Mouse (Mus musculus): ENCODE results near the gene Mpg. TPM values are rescaled to one million over a fixed set of nuclear protein-coding genes. Genes with fewer than 3 reads are reported as not detected.

Mpg gene
- total RNA-seq (2021): 10 to 100 TPM; 19.7 to 21.4 TPM
- long read RNA-seq, experiment 1, transcript Mpg-201 (4 exons, 1,737 nt): major isoform, 19 of 28 reads
- long read RNA-seq, experiment 1, partial matches to known transcripts: 3 of 28 reads
- long read RNA-seq, experiment 1, other reads (novel, unspliced or antisense): 6 of 28 reads
- long read RNA-seq, experiment 2, transcript Mpg-201 (4 exons, 1,737 nt): major isoform, 28 of 41 reads
- long read RNA-seq, experiment 2, partial matches to known transcripts: 7 of 41 reads
- long read RNA-seq, experiment 2, other reads (novel, unspliced or antisense): 6 of 41 reads

DNA sequence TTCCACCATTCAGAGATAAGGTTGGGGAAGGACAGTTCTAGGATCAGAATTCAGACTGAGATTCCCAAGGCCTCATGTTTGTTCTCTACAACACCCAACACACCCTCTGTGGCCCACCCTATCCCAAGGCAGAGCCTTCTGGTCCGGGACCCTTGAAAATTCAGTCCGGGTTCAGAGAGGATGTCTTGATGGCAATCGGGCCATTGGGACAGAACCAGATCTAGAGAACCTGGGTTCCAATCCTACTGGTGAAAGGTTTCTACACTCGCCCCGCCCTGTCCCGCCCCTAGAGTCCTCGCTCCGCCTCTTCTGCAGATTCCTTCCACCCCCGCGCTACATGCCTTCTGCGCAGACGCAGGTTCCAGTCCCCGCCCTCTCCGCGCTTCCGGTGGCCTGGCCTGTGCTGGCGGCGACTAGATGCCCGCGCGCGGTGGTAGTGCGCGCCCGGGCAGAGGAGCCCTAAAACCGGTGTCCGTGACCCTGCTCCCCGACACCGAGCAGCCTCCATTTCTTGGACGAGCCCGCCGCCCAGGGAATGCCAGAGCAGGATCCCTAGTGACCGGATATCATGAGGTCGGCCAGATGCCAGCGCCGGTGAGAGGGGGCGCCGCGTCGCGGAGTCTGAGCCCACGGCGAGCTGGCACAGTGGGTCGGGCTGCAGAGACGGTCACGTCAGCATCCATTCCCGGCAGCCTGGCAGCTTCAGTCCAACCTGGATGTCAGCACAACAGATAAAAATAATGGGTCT, at the start of gene Mpg:
Gene Mpg, plus strand, starts transcription at position 382 of the 748 bp plus-strand sequence.
- peak; percentile 86 for DNase-seq (ENCODE audit: low spot score in 2 of 2)

- no peak for DNase-seq (ENCODE audit: low spot score in 2 of 2)
These were observed 47.8 kb upstream of the Mpg start for GRCm38 (mm10) chr11:32178506-32178905.

DNA sequence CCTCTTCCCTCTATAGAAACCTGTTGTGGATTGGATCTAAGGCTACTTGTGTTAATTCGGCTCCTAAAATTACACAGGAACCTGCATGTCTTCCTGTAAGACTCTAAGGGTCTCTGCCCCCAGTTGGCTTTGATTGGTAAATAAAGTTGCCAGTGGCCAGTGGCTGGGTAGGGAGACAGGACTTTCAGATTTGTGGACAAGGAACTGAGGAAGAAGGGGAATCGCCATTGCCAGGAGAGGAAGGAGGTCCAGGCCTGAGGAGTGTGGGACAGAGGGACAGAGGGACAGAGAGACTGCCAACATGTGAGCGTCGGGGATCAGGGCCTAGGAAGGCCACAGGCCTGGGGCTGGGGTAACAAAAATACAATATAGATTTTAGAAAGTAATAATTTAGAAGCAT, 45.1 kb upstream of the Mpg start:
- no peak for DNase-seq (ENCODE audit: low spot score in 2 of 2)

GRCm38 (mm10) chr11:32181973-32182868, 44.1 kb upstream of the Mpg start:
- peak; percentile 91 for DNase-seq (ENCODE audit: low spot score in 2 of 2)

GRCm38 (mm10) chr11:32184469-32184868, 41.8 kb upstream of the Mpg start:
- no peak for DNase-seq (ENCODE audit: low spot score in 2 of 2)

DNA sequence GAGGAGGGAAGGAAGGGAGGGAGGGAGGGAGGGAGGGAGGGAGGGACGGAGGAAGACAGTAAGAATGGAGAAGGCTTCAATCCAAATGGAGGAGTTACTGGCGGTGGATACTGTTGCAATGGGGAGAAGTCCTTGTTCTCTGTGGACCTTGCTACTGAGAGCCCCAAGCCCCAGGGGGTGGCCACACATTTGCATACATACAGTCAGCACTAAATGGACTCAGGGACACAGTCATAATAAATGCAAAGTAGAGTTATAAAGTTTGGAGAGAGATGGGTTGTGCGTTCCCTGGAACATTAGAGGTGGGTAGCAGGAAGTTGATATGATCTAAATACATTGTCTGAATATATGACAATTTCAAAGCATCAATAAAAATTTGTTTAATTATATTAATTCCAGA, 40.3 kb upstream of the Mpg start:
- DNase-seq (ENCODE audit: low spot score in 2 of 2): no peak

DNA sequence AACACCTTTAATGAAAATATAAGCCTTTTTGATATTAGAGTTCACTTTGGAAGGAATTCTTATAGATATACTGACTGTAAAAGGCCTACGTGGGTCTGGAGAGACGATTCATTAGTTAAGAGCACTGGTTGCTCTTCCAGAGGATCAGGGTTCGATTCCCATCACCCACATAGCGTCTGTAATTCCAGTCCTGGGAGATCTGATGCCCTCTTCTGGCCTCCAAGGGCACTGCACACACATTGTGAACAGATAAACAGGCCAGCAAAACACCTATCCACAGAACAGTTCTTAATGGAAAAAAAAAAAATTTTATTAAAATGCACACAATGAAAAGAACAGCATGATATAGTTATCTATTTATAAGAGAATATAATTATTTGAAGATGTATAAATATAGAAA, 39.0 kb upstream of the Mpg start:
- DNase-seq (ENCODE audit: low spot score in 2 of 2): no peak

DNA sequence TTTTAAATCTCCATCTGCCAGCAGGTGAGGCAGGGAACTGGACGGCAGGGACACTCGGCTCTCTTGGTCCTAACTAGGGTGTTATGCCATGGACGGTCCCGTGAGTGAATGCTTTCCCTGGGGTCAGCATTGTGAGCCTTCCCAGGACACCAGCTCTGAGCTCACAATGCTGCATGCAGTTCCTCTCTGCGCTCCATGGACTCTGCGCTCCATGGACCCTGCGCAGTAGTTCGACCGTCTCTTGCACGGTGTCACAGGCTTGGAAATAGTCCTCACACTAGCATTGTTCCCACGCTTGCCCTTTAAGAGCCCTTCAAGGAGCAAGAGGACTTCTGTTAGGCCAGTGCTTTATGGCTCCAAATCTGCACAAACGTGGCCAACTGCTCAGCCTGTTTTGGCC, 37.4 kb upstream of the Mpg start:
- DNase-seq (ENCODE audit: low spot score in 2 of 2): no peak

- DNase-seq (ENCODE audit: low spot score in 2 of 2): no peak
These were observed 36.9 kb upstream of the Mpg start for GRCm38 (mm10) chr11:32189434-32189833.

GRCm38 (mm10) chr11:32190119-32190518, 36.2 kb upstream of the Mpg start:
- DNase-seq (ENCODE audit: low spot score in 2 of 2): no peak

- no peak for DNase-seq (ENCODE audit: low spot score in 2 of 2)
These were observed 35.6 kb upstream of the Mpg start for GRCm38 (mm10) chr11:32190603-32191110.

DNA sequence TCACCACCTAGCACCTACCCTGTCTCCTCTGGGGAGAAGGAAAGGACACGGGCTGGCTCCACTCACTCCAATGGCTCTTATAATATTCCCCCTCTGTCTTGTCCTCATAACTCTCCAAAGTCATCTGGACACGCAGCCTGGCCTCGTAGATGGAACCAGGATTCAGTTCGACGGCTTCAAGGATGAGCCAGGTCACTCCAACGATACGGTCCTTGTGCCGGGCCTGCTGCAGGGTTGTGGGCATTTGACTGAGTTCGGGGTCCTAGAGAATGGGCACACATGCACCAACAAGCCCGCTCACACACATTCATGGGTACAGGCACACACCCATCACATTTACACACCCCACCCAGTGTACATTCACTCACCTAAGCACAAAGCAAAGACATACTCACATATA, 33.1 kb upstream of the Mpg start:
- no peak for DNase-seq (ENCODE audit: low spot score in 2 of 2)

DNA sequence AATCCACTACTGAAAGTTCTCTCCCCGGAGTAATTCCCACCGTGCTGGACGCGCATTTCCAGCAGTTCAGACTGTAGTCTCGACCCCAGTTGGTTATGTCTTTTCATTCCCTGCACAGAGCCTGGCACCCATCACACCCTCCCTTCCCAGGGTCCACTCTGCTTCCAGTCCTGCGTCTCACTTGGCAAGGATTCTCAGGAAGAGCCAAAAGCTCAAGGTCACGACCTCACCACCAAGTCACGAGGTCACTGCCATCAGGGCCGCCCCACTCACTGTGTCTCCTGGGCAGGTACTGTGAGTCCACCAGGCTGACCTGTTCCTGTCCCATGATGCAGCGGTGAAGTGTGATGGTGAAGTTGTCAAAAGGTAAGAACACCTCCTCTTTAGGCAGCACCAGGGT, 32.2 kb upstream of the Mpg start:
- no peak for DNase-seq (ENCODE audit: low spot score in 2 of 2)

GRCm38 (mm10) chr11:32194626-32195025, 31.7 kb upstream of the Mpg start:
- DNase-seq (ENCODE audit: low spot score in 2 of 2): no peak

- DNase-seq (ENCODE audit: low spot score in 2 of 2): no peak
These were observed 30.3 kb upstream of the Mpg start for GRCm38 (mm10) chr11:32195867-32196540.

- DNase-seq (ENCODE audit: low spot score in 2 of 2): no peak
These were observed 29.6 kb upstream of the Mpg start for GRCm38 (mm10) chr11:32196727-32197126.

DNA sequence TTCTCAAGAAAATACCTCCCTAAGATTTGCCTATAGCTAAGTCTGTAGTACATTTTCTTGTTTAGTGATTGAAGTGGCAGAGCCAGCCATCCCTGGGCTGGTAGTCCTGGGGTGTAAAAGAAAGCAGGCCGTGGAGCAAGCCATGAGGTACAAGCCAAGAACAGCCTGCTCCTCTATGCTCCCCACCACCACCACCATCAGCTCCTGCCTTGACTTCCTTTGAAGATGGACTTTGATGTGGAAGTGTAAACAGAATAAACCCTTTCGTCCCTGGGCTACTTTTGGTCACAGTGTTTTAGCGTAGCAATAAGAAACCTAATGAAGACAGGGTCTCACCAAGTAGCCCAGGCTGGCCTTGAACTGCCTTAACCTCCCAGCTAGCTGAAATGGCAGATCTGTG, 28.5 kb upstream of the Mpg start:
- DNase-seq (ENCODE audit: low spot score in 2 of 2): no peak

DNA sequence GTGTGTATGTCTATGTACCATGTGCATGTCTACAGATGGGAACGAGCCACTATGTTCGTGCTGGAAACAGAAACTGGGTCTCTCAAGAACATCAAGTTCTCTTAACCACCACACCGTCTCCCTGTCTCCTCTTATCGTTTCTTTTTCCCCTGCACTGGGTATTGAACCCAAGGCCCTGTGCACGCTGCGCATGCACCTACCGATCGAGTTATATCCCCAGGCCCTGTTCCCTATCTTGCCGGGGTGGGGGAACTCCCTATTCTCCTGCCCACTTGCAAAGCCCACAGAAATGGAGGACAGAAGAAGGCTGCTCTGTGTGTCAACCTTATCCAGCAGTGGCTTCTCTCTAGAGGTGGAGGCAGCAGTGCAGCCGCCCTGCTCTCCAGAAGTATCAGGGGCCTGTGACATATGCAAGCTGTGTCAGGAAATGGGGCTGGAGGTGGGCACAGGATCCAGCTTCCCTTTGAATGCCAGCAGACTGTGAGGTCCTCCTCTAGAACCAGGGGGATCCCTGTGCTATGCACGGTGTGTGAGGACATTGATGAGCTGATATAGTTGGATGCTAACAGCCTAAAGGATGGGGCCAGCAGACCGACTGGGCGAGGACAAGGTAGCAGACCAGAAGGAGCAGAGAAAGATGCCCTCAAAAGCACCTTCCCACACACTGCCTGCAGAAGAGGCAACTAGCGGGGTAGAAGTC, 27.9 kb upstream of the Mpg start:
- no peak for DNase-seq (ENCODE audit: low spot score in 2 of 2)

- DNase-seq (ENCODE audit: low spot score in 2 of 2): no peak
These were observed 27.1 kb upstream of the Mpg start for GRCm38 (mm10) chr11:32199230-32199629.

- no peak for DNase-seq (ENCODE audit: low spot score in 2 of 2)
These were observed 26.2 kb upstream of the Mpg start, which contains the start of gene Il9r for GRCm38 (mm10) chr11:32200075-32200601. Gene Il9r, minus strand, starts transcription at chr11:32200279.

All from layer of hippocampus, postnatal 14 days (tissue).